Mouse (Mus musculus): ENCODE results near the gene Tdrkh.
A peak's percentile ranks its signal among the peaks of the same experiment; 100 is the strongest.

The Tdrkh gene

DNA sequence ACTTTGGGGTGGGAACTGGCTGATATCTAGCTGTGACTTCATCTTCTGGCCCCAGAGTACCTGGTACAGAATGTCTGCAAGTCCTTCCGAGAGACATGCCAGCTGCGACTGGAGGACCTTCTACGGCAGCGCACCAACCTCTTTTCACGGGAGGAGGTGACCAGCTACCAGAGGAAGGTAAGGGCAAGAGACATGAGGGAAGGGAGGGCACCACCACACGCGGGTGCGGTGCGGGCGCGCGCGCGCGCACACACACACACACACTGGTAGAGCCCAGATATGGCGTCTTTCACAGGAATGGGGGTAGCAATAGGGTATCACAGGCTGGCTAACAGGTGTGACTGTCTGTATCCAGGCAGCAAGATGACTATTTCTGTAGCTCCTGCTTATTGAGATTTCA, 23.7 kb upstream of the Tdrkh start:
- no peak for DNase-seq (ENCODE audit: low read depth, low spot score)

DNA sequence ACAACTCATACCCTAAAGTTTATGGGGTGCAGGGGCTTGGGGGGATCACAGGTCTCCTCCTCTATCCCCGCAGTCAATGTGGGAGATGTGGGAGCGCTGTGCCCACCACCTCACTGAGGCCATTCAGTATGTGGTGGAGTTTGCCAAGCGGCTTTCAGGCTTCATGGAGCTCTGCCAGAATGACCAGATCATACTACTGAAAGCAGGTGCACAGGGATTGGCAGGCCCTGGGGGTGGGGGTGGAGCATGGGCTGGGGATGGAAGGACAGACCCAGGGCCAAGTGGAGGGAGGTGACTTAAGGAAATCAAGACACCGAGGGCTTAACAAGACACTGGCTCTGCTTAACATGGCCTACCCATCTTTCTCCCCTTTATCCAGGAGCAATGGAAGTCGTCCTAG, 22.1 kb upstream of the Tdrkh start:
- no peak for DNase-seq (ENCODE audit: low read depth, low spot score)

DNA sequence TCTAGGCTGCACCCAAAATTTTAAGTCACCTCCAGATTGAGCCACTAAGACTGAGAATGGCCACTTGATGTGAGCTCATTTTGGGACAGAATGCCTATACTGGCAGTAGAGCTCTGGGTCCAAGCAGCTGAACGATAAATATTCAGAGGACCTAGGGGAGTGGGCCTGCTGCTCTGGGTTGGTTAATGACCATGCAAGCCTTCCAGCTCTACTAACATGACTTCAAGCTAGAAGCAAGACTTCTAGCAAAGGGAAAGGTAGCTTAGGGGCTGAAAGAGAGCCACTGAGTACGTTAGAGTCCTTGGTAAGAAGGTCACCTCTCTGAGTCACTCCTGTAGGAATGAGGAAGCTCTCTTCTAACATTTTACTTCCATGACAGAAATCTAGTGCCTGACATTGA, 20.9 kb upstream of the Tdrkh start:
- DNase-seq (ENCODE audit: low read depth, low spot score), result no peak

DNA sequence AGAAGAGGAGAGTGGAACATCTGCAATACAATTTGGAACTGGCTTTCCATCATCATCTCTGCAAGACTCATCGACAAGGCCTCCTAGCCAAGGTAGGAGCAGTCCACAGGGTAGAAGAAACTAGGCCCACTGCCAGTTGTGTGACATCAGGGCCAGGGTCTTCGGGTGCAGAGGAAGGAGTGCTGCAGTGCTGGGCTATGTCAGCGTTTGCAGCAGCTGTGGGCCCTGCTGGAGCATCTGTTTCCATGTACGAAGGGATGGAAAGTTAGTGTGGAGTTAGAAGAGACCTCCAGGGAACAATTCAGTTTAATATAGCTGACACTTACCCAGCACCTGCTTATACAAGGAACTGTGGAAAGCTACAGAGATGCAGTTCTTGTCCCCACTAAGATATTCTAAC, 20.0 kb upstream of the Tdrkh start:
- no peak for DNase-seq (ENCODE audit: low read depth, low spot score)

DNA sequence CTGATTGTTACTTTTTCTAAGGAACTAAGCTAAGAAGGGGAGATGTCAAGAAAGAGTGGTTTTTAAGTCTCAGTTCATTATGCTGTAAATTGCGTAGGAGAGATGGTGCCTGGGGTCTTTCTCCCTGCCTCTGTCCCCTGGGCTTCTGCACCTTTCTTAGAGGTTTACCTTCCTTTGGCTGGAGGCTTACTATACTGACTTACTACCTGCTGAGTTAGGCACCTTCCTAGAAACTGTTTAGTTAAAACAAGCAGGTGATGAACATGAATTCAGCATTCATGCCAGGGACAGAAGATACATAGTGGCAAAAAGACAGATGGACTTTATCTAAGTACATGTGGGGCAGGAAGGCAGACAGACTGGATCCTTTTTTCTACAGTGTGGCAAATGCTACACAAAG, 16.7 kb upstream of the Tdrkh start:
- DNase-seq (ENCODE audit: low read depth, low spot score), result no peak

DNA sequence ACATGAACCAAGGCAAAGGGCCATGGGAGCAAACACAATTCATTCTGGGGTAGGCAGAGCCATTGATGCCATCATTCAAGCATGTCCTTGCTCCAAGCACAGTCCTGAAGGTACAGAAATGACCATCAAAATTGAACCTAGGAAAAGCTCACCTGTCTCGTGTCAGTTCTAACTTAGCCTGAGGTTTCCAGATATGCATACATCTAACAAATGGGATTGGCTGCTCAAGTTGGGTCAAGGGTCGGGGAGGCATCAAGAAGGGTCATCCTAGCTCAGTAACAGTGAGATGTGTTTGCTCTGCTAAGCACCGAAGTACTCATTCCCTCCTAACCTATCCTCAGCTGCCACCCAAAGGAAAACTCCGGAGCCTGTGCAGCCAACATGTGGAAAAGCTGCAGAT, 16.2 kb upstream of the Tdrkh start:
- DNase-seq (ENCODE audit: low read depth, low spot score), result no peak

DNA sequence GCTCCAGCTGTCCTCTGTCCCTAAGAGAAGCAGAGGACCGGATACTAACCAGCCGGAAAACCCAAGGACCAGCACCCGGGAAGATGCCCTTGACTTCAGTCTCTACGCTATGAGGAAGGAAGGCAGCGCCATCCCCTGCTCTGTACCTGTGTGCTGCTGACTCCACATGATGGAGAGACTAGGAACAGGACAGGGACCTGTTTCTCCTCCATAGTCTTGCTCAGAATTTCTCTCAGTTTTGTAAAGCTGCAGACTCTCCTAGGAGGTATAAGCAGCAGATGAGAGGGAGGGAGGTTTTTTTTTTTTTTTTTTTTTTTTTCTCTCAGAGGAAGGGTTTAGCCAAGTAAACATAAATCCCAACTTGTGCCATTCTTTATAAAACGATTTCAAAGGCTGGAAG, 14.9 kb upstream of the Tdrkh start, which contains the start of gene Lingo4:
TSS of gene Lingo4 (plus strand) at position 301 of the 400 bp plus-strand sequence.
- no peak for DNase-seq (ENCODE audit: low read depth, low spot score)

DNA sequence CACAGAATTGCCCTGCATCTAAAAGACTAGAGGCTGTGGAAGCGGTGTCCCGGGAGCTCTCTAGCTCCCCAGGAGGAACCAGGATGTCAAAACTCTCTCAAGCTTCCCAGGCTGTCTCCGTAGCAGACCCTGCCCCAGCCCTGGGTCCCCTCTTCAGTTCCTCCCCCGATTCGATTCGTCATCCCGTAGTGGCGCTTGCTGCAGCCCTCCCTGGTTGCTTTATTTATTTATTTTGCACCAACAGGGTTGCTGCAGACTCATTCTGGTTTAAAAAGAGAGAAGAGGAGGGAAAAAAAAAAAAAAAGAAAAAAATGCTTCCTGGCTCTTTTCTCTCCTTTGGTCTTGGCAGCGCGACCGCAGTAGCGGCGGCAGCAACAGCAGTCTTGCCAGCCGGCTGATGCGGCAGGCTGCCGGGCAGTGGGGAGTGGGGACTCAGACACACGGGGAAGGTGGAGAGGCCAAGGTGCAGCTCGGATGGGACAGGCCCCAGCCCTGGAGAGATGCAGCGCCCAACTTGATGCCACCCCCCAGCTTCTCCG, 14.1 kb upstream of the Tdrkh start:
- no peak for DNase-seq (ENCODE audit: low read depth, low spot score)

DNA sequence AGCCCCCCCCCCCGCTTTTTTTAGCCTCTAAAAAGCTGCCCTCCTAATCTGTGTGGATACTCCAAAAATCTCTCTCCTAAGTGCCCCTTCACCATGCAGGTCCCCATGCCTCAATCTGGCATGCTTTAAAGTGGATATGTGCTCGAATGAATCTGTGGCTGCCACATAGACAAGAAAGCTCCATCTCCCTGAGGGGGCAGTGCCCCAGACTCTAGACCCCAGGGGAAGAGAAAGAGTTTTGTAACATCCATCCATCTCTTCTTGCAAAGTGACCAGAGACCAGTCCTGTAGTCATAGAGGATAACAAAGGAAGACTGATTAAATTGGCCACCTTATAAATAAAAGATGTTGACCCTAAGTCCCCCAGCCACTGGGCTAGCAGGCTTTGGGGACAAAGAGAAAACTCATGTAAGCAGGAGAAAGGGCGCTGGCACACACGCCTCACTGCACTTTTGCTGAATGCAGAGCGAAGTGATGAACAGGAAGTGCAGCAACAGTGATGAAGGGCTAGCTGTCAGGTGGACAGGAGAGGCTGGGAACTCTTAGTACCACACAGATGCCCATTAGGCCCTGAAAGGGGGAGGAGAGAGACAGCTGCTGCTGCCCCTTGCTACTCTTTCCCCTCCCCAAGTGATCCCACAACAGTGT, 13.3 kb upstream of the Tdrkh start:
- DNase-seq (ENCODE audit: low read depth, low spot score), result no peak

DNA sequence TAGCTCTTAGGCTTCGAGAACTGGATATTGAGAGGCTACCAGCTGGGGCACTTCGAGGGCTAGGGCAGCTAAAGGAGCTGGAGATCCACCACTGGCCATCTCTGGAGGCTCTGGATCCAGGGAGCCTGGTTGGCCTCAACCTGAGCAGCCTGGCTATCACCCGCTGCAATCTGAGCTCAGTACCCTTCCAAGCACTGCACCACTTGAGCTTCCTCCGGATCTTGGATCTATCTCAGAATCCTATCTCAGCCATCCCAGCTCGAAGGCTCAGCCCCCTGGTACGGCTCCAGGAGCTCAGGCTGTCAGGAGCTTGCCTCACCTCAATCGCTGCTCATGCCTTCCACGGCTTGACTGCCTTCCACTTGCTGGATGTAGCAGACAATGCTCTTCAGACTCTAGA, 10.6 kb upstream of the Tdrkh start:
- DNase-seq (ENCODE audit: low read depth, low spot score), result no peak

DNA sequence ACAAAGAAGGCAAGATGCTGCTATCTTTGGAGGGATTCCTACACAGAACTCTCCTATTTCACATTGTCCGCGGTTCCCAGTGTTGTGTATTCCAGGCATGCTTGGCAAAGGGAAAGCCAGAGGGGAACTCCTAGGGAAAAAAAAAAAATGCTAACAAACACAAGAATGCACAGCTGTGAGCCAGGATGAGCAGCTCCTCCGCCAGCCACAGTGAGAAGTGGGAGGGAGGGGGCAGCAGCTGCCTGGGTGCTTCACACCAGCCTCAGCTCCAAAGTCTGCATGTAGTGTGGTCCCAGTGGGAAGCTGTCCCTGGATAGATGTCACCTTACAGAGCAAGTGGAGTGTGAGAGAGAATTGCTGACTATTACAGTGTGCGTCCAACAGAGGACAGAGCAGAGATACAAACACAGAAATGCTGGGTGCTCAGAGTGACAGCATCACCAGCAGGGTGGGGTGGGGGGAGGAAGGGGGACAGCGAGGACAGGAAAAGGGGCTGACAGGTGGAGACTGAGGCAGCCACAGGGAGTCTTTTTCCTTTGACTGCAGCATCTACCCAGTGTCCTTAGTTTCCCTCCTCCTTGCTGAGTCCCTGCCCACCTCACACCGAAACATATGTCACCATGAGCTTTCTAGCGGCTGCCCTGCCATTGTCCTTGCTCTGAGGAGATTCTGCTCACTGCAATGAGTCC, 8.6 kb upstream of the Tdrkh start:
- DNase-seq (ENCODE audit: low read depth, low spot score), result peak; percentile 69

DNA sequence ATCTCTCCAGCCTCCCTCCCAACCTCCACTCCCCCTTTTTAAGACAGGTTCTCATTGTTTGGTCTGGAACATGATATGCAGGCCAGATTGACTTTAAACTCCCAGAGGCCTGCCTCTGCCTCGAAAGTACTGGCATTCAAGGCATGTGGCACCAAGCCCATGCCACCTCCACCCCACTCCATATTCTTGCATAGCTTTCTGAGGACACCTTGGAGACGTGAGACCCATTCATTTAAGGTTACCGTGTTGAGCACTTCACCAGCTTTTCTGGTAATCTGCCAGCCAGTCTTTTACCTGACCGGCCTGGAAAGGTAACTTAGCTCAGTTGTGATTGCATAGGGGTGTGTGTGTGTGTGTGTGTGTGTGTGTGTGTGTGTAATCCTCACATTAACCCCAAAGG, 7.5 kb upstream of the Tdrkh start:
- no peak for DNase-seq (ENCODE audit: low read depth, low spot score)

DNA sequence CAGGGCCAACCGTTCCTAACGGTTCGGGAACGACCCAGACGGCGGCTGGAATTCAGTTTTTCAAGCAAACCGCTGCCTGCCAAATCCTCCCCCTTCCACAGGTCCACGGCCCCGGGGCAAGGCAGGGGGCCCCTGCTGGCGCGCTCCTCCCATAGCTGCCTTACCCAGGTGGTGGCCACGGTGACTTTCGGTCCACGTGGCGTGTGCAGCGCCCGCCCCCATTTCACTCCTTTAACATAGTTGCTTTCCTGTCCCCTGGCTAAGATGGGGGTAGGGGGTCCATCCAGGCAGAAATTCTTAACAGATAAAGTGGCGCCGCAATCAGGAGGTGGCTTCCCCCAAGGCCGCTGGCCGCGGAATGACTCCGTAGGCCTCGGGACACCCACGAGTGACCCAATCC, 543 bp upstream of the Tdrkh start:
- no peak for DNase-seq (ENCODE audit: low read depth, low spot score)

DNA sequence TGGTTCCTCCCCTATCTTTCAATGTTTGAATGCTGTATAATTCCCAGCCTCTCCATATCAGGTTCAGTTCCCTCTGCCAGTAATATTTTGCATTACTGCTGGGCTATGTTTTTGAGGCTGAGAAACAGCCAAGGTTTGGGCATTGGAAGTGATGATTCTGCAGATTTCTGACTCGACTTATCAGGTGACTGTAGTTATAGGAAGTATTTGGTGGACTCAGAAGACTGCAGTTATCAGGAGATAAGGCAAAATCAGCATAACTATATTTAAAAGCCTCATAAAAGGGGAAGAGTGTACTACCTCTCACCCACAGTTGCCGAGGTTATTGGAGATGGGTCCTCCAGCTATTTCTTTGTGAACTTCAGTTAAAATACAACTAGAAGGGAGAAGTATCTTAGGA, 17.9 kb downstream of the Tdrkh start:
- DNase-seq (ENCODE audit: low read depth, low spot score), result no peak

DNA sequence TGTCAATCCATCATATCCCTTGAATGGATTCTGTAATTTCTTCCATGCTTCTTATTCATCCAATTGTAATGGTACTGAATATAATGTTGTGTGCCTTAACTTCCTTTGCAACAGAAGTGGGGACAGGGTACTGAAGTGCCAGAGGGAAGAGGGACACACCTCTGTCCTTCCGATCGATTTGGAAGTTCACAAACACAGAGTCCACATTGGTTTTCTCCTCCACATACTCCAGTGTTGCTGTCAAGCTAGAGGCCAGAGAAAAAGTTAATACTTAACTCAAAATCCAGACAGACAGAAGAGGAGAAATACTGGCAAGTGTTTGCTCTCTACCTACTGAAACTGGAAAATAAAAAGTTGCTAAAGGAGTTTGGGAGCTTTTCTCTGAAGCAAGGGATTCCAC, 21.2 kb downstream of the Tdrkh start:
- DNase-seq (ENCODE audit: low read depth, low spot score), result no peak

DNA sequence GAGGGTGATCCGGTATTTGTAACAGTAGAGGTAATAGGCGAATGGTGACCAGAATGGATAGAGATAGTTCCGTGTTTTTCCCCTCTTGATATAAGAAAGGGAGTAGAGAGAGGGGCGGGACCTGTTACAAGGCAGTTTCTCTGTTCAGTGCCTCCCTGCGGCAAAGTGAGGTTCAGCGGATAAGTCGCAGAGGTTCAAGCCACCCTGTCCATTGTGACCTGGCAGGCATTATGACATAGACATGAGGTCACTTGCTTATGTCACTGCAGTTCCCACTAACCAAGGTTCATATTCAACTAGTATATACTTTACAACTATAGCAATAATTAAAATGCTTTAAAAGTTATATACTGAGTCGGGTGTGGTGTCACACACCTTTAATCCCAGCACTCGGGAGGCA, 23.3 kb downstream of the Tdrkh start:
- DNase-seq (ENCODE audit: low read depth, low spot score), result no peak

DNA sequence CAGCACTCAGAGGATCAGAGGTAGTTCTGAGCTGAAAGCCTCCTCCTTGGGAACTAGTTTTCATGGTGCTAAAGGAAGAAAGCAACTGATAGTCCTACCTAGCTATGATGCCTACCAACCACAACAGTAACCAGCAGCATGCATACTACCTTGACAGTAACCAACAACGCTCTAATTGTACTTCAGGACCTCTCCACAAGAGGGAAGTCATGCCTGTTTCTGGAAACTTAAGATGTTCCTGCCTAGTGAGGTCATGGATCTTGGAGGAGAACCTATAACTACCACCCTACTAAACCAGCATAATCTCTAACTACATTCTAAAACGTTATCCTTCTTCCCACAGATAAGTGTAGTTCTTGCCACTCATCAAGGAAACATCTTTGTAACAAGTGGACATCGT, 28.1 kb downstream of the Tdrkh start:
- DNase-seq (ENCODE audit: low read depth, low spot score), result peak; percentile 78

DNA sequence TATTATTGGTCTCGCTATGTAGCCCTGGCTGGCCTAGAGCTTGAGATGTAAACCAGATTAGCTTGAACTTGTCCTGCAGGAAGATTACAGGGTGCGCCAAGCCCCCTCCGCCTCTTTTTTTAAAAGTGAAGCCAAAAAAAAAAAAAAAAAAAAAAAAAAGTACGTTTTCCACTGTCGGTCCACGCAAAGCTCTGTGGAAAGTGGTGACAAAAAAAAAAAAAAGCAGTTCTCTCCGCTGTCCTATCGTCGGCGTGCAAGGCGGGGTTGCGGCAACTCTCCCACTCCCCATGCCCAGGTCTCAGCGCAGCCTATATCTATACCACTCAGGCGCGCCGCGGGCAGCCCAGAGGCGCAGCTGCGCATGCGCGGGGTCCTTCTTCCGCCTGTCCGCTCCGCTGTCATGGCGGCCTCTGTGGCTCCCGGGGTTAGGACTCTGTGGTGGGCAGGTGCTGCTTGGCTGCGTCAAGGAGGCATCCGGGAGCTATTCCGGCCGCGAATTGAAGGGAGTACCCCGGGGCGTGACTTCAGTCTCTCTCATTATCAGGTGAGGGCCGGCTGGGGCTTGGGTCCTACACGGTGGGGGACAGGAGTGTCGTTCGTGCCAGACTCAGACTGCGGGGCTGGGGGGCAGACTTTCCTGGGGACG, 30.0 kb downstream of the Tdrkh start, which contains the start of gene Mrpl9:
TSS of gene Mrpl9 (plus strand) at position 368 of the 646 bp plus-strand sequence.
- peak; percentile 93 for DNase-seq (ENCODE audit: low read depth, low spot score)

DNA sequence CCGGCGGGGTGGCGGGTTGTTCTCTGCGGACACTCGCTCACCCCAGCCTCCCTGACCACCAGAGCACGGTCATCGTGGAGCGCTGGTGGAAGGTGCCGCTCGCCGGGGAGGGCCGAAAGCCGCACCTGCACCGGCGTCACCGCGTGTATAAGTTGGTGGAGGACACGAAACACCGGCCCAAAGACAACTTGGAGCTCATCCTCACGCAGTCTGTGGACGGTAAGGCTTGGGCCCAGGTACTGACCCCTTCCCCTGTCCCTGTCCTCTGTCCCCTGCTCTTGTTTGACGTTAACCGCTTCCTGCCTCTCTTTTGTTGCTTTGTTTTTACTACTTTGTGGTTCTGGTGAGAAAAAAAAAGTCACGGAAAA, 30.5 kb downstream of the Tdrkh start, which contains the start of gene Oaz3:
TSS of gene Oaz3 (minus strand) at position 319 of the 368 bp plus-strand sequence.
- DNase-seq (ENCODE audit: low read depth, low spot score), result no peak

DNA sequence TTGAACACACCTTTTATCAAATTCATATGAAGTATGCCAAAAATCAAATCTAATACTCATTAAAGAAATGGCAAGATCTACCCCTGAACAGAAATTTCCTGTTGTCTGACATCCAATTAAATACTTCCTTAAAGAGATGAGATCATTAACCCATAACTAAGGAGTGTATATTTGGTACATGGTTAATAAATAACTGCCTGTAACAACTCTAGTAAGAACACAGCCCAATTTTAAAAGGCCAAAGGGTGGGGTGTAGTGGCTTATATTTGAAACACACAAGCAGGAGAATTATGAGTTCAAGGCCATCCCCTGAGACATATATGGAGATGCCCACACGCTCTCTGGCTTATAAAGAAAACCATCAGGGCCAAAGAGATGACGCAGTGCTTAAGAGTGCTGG, 36.3 kb downstream of the Tdrkh start:
- no peak for DNase-seq (ENCODE audit: low read depth, low spot score)

DNA sequence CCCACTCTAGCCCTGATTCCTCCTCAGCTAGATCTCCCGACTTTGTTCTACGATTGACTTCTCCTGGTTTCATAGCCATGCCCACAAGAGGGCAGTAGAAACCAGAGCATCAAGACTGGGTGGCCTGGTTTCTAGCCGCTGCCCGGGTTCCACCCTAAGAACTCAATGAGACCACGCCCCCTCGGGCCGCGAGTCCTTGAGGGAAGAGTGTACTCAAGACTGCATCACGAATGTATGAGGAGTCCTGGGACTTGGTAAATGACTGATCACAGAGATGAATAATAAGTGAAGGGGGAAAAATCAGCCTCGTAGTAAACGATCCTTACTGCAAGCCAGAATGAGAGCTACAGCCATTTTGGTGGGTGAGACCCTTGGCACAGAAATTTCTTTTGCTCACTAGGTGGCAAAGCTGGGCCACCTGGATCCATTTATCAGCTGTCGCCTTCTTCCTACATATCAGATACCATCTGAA, 43.5 kb downstream of the Tdrkh start:
- peak; percentile 97 for DNase-seq (ENCODE audit: low read depth, low spot score)

DNA sequence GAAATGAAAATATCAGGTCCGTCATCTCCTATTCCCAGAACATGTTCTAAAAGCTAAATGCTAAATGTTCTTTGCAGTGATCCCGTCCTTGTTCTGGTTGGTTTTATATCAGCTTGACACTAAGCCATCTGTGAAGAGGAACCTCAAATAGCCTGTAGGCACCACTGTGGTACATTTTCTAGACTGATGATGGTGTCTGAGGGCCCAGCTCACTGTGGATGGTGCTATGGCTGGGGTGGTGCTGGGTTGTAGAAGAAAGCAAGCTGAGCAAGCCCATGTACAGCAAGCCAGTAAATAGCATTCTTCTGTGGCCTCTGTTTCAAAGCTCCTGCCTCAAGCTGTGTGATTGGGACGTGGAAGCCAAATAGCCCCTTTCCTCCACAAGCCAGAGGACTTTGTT, 44.0 kb downstream of the Tdrkh start:
- peak; percentile 21 for DNase-seq (ENCODE audit: low read depth, low spot score)

DNA sequence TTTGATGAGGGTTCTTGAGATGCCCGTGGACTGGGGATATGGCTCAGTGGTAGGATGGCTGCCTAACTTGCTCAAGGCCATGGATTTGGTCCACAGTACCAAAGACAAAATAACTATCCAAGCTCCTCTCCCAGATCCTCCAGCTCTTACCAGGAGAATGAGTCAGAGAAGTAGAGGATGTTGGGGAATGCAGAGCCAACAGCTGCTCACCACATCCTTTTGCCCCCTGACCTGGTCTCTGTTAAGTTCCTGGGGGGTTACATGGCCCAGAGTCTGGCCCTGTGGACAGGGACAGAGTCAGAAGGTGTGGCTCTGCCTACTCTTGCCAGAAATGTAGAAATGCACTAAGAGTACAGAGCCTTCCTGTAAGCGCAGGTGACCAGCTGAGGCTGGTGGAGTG, 46.8 kb downstream of the Tdrkh start:
- peak; percentile 88 for DNase-seq (ENCODE audit: low read depth, low spot score)

Measured in 3T3-L1 (cell line).